Mouse (Mus musculus) cerebellum, adult 2 months (tissue): ENCODE results near the gene Snx33. TPM values are rescaled to one million over a fixed set of nuclear protein-coding genes. Genes with fewer than 3 reads are reported as not detected.
A peak's percentile ranks its signal among the peaks of the same experiment; 100 is the strongest.
"Not testable (repeated sequence)": the region's sequence is repeated elsewhere in the genome, so short reads cannot be mapped to it uniquely, and the experiment has no call there.

ENCODE experiments used
- DNase-seq, 2 experiments: peaks; one replicate each; pipeline ENCODE4 v3.0.0; 2021
- H3K27ac ChIP-seq: fragments of 200-500 bp; 2 replicates; pipeline ENCODE4 v1.5.1; 2012; ENCODE audit warnings: low read length, control low read depth, inconsistent platforms; ENCODE audit not compliant: insufficient read depth
- H3K27me3 ChIP-seq: fragments of 200-500 bp; 2 replicates; pipeline ENCODE4 v1.6.1; 2012; ENCODE audit warnings: inconsistent platforms, mild to moderate bottlenecking, low read length, moderate library complexity; ENCODE audit not compliant: control insufficient read depth, insufficient read depth
- H3K4me1 ChIP-seq: fragments of 200-500 bp; 2 replicates; pipeline ENCODE4 v1.6.1; 2011; ENCODE audit warnings: low read length; ENCODE audit not compliant: control insufficient read depth, insufficient read depth
- H3K4me3 ChIP-seq: fragments of 200-500 bp; replicated peaks from 2 replicates; pipeline ENCODE3; 2011; ENCODE audit warnings: mild to moderate bottlenecking, low read depth, low read length, control low read depth; ENCODE audit not compliant: insufficient read depth
- CTCF ChIP-seq: fragments of 200-500 bp; IDR thresholded peaks from 2 replicates; pipeline ENCODE4 v1.5.1; 2011; ENCODE audit warnings: low read depth, mild to moderate bottlenecking, control low read depth, low read length, moderate library complexity, borderline replicate concordance; ENCODE audit not compliant: insufficient read depth
- POLR2A ChIP-seq: fragments of 200-500 bp; IDR thresholded peaks from 2 replicates; pipeline ENCODE4 v1.6.1; 2011; ENCODE audit warnings: low read length, control low read depth, borderline replicate concordance; ENCODE audit not compliant: insufficient read depth
- WGBS: fragments of 180-500 bp; shearing (Covaris S2); methylation state at CpG from one replicate; pipeline ENCODE4 v1.1.7; 2018; 5-methylcytosine and 5-hydroxymethylcytosine counted together
- polyA plus RNA-seq: library from polyadenylated mRNA; depleted of rRNA; stranded (reverse); fragments of >200 nt; gene quantifications from 2 replicates; pipeline ENCODE4 v1.2.3, GENCODE M21; 2012

The Snx33 gene
- polyA plus RNA-seq, 1 experiment = 10.3 TPM

DNA sequence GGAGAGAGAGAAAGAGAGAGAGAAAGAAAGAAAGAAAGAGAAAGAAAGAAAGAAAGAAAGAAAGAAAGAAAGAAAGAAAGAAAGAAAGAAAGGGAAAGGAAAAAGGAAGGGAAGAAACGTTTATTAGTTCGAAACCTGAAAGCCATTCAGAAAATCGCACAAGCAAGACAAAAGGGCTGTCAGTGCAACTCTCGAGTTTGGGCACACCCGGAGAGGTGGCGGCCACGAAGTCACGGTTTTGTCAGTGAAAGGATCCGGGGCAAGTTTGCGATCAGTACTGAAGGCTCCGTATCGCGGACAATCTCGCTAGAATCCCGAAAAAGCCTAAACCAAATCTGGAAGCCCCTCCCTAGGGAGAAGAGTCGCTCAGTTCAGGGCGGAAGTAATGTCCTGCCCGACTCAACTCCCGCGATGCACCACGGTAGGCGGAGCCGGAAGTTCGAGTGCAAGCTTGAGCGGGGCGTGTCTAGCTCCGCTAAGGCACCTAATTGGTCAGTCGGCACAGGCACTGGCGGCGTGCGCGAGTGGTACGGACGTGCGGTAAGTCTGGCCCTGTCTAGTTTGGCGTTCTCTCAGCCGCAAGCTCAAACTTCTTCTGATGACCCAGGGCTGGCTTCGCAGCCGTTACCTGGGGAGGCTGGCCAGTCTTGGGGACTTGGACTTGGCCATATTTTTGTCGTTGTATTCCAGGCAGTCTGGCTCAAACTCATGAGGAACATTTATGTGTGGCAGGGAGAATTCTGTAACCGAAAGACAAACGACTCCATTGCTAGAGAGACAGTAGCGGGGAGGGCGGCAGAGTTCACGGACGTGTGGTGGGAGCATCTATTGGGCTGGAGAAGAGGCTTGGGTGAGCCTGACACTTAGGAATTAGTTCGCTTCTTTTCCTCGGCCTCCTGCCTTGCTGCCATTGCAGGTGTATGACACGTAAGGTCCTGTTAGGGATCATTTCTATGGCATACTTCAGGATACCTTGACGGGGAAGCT lies 22.5 kb upstream of the Snx33 start, which contains the start of gene Snupn:
Snupn (plus strand) TSS at position 465 of the 987 bp plus-strand sequence.
- DNase-seq = peak; percentile 96 to 97
- peak within 1 kb of the TSS; percentile 94 for H3K4me3 ChIP-seq
- H3K27me3 ChIP-seq = no peaks in the 10 kb centered on the region
- H3K4me1 ChIP-seq = peaks cover 5% of the 10 kb centered on the region; the same call in 1 of the 2 replicates
- under 1% methylated on average over 50 of the region's 50 CpGs for WGBS
- TF ChIP-seq CTCF (no peak), POLR2A (peak; percentile 88)
- H3K27ac ChIP-seq = peak within 1 kb of the TSS; percentile 12

DNA sequence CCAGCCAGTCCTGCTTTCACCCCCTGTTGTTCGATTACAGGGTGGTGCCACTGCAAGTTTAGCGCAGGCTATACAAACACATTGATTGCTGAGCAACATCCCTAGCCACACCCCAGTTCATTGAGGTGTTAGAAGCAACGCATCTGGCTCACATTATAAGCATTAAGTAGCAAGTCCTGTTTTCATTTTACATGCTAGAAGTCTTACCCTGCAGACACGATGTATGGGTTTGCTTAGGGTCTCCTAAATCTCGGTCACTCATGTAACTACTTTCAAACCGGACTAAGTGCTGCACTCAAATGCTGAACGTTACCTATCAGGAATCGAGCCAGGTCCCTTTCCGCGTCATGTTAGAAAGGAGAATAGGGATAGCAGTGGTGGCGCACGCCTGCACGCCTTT lies 21.6 kb upstream of the Snx33 start:
- Histone ChIP-seq H3K27me3 (no peaks in the 10 kb centered on the region), H3K27ac (no peak overlapping the region), H3K4me3 (no peak overlapping the region), H3K4me1 (peaks cover 5% of the 10 kb centered on the region; the same call in 1 of the 2 replicates)
- no peak for TF ChIP-seq POLR2A
- no peak for TF ChIP-seq CTCF
- WGBS = 25% methylated on average over 13 of the region's 13 CpGs
- DNase-seq = no peak

DNA sequence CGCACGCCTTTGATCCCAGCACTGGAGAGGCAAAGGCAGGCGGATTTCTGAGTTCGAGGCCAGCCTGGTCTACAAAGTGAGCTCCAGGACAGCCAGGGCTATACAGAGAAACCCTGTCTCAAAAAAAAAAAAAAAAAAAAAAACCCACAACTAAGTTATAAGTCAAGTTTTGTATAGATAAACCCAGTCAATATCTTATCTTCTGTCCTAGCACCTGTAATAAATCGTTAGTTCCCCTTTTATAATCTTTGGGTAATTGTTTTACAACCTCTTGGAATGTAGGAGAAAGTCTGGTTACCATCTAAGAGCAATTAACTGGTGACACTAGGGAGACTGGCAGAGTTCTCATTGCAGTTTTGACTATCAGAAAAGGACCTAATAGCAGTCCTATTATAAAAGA lies 20.5 kb upstream of the Snx33 start:
- not testable (repeated sequence) for H3K4me3 ChIP-seq, DNase-seq, H3K27me3 ChIP-seq, H3K4me1 ChIP-seq, H3K27ac ChIP-seq
- 95% methylated on average over 5 of the region's 5 CpGs for WGBS

DNA sequence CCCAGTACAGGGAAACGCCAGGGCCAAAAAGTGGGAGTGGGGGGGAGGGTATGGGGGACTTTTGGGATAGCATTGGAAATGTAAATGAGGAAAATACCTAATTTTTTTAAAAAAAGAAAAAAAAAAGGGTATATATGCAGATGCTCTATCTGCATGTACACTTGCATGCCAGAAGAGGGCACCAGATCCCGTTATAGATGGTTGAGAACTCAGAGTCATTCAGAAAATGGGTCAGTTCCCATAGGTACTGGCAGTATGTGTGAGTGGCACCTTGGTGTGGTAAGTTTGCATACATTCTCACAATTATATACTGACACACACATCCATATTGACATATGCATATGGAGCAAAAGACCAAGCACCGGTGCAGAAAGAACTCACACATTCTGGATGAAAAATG lies 19.3 kb upstream of the Snx33 start:
- DNase-seq = peak in 1 of 2 experiments; percentile 59
- peak; percentile 40; the same call in 1 of the 2 replicates for TF ChIP-seq CTCF
- not testable (repeated sequence) for H3K4me3 ChIP-seq, H3K27ac ChIP-seq, H3K4me1 ChIP-seq, H3K27me3 ChIP-seq
- WGBS = 23% methylated on average over 3 of the region's 3 CpGs

GRCm38 (mm10) chr9:56938374-56938773 lies 10.2 kb upstream of the Snx33 start:
- Histone ChIP-seq H3K4me3 (peak overlapping the region; percentile 86), H3K27me3 (no peaks in the 10 kb centered on the region), H3K27ac (no peak overlapping the region), H3K4me1 (peaks cover 3% of the 10 kb centered on the region; the same call in 1 of the 2 replicates)
- no peak for DNase-seq
- no peak for TF ChIP-seq POLR2A
- no peak for TF ChIP-seq CTCF
- 0% methylated on average over 7 of the region's 7 CpGs for WGBS

DNA sequence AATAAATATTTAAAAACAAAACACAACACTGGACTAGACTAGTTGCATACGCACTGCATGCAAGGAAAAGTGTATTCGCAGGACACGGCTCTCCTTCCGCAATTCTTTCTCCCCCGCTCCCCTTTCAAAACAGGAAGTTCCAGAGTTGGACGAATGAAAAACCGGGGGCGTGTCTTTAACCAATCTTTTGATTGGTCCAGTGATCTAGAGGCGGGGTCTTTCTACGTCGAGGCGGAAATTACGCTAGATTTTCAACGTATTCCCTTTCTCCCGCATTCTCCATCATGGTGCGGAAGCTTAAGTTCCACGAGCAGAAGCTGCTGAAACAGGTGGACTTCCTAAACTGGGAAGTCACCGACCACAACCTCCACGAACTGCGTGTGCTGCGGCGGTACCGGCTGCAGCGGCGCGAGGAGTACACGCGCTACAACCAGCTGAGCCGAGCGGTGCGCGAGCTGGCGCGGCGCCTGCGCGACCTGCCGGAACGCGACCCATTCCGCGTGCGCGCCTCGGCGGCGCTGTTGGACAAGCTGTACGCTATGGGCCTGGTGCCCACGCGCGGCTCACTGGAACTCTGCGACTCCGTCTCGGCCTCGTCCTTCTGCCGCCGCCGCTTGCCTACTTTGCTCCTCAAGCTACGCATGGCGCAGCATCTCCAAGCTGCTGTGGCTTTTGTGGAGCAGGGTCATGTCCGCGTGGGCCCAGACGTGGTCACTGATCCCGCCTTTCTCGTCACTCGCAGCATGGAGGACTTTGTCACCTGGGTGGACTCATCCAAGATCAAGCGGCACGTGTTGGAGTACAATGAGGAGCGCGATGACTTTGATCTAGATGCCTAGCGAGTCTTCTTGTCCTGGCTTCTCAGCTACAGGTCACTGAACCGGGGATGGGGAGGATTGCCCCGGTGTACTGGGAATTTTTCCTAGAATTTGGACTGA lies 9.3 kb upstream of the Snx33 start, which contains the start of gene Imp3:
Imp3 (plus strand) TSS at position 253 of the 938 bp plus-strand sequence.
- H3K4me1 ChIP-seq = peaks cover 3% of the 10 kb centered on the region; the same call in 1 of the 2 replicates
- H3K4me3 ChIP-seq = peak within 1 kb of the TSS; percentile 86
- under 1% methylated on average over 73 of the region's 73 CpGs for WGBS
- H3K27me3 ChIP-seq = no peaks in the 10 kb centered on the region
- peak; percentile 92 to 94 for DNase-seq
- TF ChIP-seq POLR2A (peak; percentile 90), CTCF (0 out of 2 replicates have a peak, but pooled peaks have one; percentile 4)
- peak within 1 kb of the TSS; percentile 53 for H3K27ac ChIP-seq

DNA sequence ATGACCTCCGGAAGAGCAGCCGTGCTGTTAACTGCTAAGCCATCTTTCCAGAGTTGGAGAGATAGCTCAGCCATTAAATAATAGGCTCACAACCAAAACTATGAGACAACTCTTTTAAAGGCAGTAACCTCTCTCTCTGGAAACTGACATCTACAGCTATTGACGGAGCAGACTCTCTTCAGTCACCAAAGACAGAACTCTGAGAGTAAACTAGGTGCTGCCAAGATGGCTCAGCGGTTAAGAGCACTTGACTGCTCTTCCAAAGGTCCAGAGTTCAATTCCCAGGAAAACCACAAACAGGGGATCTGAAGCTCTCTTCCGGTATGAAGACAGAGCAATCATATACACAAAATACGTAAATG lies 8.7 kb upstream of the Snx33 start:
- no peaks in the 10 kb centered on the region for H3K27me3 ChIP-seq
- 18% methylated on average over 6 of the region's 6 CpGs for WGBS

More for the DNA sequence above, 8.7 kb upstream of the Snx33 start:
- peaks cover 3% of the 10 kb centered on the region; the same call in 1 of the 2 replicates for H3K4me1 ChIP-seq
- DNase-seq = no peak
- H3K27ac ChIP-seq = no peak overlapping the region
- TF ChIP-seq CTCF (no peak), POLR2A (no peak)
- peak overlapping the region; percentile 56 for H3K4me3 ChIP-seq
